Mouse (Mus musculus) monocyte, adult 2 months (primary cell): Measurements from ENCODE around the gene Mef2d.
"Not testable (repeated sequence)": the region's sequence is repeated elsewhere in the genome, so short reads cannot be mapped to it uniquely, and the experiment has no call there.

Experiments used
- DNase-seq, 2 experiments: peaks; one replicate each; pipeline ENCODE4 v3.0.0; 2022; ENCODE audit warnings: low spot score in 2 of 2, low read depth in 1 of 2

Gene Mef2d

GRCm38 (mm10) chr3:88177562-88178345 lies 35.6 kb downstream of the Mef2d start:
- DNase-seq: peak; percentile 97 to 98

DNA sequence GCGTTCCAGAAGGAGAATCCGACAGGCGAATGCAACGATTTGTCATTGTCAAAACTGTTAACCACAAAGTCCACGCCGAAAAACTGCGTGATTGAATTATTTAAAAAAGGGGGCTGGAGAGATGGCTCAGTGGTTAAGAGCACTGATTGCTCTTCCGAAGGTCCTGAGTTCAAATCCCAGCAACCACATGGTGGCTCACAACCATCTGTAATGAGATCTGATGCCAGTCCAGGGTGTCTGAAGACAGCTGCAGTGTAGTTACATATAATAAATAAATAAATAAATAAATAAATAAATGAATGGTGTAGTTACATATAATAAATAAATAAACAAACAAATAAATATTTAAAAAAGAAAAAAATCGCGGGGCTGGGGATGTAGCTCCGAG lies 36.2 kb downstream of the Mef2d start:
- DNase-seq: not testable (repeated sequence)

- no peak for DNase-seq
Measured at GRCm38 (mm10) chr3:88178986-88179385, 36.8 kb downstream of the Mef2d start.

DNA sequence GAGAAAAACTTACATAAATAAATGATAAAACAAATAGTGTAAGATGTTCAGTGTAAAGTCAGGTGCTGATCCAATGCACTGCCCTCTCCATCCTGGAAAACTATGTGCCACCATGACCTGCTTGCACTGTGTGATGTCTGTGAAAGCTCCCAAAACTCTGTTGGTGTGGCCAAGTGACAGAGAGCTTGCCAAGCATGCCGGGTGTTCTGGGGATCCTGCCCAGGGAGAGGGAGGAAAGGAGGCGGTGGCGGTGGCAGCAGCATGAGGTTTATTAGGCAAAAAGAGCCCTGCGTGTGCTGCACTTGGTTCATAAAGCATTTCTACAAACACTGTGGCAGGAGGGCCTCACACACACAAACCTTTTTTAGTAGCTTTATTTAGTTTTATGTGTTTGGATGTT lies 39.2 kb downstream of the Mef2d start:
- no peak for DNase-seq

DNA sequence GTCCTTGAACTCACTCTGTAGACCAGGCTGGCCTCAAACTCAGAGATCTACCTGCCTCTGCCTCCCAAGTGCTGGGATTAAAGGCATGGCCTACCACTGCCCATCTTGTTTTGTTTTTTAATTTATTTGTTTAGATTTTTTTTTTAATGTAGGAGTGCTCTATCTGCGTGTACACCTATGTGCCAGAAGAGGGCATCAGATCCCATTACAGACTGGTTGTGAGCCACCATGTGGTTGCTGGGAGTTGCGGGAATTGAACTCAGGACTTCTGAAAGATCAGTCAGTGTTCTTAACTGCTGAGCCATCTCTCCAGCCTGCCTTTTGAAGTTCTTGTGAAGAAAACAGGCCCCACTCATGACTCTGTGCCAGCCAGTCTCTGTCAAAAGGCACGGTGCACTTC lies 44.3 kb downstream of the Mef2d start:
- DNase-seq: no peak

DNA sequence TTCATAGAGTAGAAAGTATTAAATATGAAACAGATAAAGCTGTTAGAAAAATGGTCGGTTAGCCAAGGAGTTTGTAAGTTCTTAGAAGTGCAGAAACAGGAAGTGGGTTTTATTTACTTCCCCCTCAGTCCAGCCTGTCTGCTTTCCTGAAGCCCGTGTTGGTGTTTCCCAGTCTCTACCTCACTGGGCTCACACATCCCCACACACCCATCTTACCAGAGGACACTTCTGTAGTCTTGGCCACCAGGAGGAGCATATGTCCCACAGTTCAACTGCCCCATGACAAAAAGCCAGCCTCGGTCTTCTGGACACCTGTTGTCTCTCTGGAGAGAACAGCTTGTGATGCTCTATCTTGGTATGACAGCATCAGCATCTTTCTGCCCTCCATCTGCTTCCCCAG lies 49.0 kb downstream of the Mef2d start:
- DNase-seq: peak; percentile 10 to 14

DNA sequence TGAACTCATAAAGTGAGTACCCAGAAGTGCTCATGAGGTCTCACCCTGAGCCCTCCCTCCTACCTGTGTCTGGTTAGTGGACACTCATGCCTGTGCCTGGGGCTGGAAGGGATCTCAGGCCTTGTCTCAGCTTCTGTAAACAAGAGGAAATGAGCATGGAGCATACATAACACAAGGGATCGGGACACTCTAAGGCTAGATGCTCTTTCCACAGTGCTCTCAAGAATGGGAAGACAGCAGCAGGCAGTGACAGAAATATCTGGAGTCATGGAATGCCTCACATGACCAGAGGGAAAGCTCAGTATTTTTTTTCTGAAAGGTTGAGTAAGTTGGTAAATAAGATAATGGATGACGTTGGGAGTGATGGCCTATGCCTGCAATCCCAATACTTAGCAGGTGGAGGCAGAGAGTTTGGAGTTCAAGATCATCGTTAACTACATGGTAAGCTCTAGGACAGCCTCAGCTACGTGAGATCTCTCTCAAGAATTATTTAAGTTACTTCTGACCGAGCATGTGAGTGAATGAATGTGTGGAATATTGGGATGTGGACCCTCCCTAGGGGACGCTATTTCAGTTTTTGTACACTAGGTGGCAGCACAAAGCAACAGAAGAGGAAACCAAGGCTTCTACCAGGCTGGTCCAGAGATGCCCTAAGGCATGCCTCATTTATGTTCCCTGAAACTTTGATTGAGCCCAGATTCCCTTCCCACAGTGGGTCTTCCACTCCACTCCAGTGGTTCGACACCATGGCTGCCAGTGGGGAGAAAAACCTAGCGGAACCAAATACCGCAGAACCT lies 49.8 kb downstream of the Mef2d start:
- no peak for DNase-seq

GRCm38 (mm10) chr3:88197741-88198504 lies 55.8 kb downstream of the Mef2d start:
- no peak for DNase-seq

DNA sequence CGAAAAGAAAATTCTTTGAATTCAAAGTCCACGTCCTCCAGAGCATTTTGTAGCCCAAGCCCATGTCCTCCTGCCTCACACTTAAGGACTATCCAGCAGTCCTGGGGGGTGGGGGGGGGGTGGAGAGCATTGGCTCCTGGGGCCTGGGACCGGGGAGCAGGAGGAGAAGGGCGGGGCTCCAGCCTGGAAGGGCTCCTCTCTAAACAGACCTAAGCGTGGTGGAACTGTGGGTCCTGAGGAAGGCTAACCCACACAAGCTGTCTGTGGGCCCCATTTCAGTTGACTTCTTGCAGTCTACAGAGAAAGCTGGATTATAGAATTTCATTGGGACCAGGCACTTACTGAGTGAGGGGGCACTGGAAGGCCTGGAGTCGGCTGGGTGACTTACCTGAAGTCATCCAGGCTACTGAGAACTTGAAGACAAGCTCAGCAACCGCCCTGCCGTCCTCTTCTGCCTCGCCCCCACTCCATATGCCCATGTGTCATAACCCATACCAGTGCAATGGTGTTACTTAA lies 56.4 kb downstream of the Mef2d start:
- DNase-seq: no peak

DNA sequence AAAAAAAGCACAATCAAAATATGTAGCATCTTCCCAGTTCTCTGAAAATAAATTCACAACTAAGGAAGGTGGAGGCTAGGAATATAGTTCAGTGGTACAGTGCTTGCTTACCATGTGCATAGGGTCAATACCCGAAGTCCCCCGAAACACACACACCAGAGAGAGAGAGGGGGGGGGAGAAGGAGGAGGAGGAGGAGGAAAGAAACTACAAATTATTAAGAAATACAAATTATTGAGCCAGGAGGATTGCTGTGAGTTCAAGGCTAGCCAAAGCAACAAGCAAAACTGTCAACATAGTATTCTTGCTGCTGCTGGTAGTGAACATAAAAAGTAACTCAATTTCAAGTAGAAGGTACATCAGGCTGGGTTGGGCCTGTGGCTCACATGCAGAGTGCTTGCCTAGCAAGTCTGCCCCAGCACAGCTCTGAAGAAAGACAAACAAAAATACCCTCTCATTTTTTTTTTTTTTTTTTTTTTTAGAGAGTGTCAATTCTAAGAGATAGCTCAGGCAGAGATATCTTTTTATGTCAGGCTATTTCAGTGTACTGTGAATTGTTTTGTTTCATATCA lies 57.5 kb downstream of the Mef2d start:
- no peak for DNase-seq

GRCm38 (mm10) chr3:88200161-88200971 lies 58.2 kb downstream of the Mef2d start:
- DNase-seq: no peak

DNA sequence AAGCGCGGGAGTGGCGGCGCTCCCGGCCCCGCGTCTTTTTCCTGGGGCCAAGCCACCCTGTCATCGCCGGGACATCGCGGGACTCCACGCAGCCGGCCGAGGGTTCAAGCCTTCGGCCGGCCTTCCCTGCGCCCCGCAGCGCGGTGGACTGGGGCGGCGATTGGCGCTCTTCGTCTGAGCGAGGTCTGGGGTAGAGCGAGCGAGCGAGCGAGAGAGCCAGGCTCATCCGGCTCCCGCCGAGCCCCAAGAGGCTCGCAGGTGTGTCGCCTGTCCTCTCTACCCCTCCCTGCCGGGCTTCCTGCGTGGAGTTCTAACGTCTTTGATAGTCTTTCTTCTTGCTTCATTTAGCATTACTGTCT lies 58.8 kb downstream of the Mef2d start:
- DNase-seq: no peak

DNA sequence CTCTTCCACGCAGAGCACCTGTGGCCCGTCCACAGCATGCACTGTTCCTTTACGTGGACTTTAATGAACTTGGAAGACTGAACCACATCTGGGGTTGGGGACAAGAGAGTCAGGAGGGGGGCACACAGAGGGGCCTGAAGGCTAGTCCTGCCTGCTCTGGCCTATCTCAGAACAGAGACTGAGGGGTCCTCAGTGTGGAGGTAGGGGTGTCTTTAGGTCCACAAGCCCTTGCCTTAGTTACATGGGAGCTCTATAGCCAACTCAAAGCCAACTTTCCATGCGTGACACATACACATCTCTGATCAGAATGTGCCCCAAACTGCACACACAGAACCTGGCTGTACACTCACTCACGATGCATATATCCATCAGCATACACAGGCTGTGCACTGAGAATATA lies 59.5 kb downstream of the Mef2d start:
- no peak for DNase-seq

GRCm38 (mm10) chr3:88202986-88203385 lies 60.8 kb downstream of the Mef2d start:
- no peak for DNase-seq

- DNase-seq: no peak
Measured at GRCm38 (mm10) chr3:88203456-88203855, 61.3 kb downstream of the Mef2d start.

GRCm38 (mm10) chr3:88203999-88204700 lies 62.0 kb downstream of the Mef2d start:
- no peak for DNase-seq

DNA sequence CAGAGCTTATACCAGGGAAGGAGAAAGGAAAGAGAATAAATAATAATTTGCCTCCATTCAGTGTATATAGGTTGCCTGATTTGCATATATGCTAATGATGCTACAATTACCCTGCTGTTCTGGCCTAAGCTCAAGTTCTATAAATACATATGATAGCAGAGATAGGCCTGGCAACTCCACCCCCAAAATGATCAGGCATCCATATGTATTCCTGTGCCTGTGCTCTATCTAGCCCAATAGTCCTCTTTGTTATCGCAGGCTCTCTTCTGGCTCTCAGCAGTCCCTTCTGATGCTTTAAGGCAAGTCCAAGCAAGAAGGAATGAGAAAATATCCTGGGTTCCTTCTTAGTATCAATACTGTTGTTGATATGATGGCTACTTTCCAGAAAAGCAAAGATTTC lies 62.6 kb downstream of the Mef2d start:
- DNase-seq: no peak

GRCm38 (mm10) chr3:88205176-88205562 lies 63.0 kb downstream of the Mef2d start:
- no peak for DNase-seq

- DNase-seq: no peak
Measured at GRCm38 (mm10) chr3:88205563-88206491, 63.7 kb downstream of the Mef2d start.
